Mouse (Mus musculus) kidney, adult 18-20 months (tissue): ENCODE data around the gene Ccdc97.

Experiments
- DNase-seq: peaks from one replicate; pipeline ENCODE4 v3.0.0; 2021

Ccdc97 gene

DNA sequence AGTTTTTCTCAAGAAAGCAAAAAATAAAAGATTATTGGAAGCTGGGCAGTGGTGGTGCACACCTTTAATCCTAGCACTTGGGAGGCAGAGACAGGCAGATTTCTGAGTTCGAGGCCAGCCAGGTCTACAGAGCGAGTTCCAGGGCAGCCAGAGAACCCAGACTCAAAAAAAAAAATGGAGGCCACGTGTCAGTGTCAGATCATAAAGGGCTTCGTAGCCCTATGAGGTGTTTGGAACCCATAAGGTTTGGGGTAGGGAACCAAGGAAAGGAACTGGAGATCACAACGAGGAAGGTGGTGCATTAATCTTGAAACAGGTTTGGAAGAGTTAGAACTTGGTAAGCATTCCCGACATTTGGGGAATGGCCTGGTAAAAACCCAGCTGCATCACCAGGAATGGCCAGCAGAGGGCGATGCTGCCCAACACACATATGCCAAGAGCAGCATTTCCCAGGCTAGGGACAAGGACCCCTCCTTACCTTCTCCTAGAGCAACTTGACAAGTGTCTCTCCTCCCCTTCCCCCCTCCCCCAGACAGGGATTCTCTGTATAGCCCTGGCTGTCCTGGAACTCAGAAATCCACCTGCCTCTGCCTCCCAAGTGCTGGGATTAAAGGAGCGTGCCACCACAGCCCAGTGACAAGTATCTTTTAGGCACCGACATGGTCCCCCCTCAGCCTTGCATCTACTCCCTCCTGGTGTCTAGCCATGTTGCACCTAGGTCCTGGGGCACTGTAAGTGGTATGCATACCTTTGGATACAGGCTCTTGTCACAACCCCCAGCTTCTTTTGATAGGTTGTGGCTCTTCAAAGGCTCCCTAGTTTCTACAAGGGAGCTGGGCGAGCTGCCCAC, 1.1 kb upstream of the Ccdc97 start:
- peak; percentile 86 for DNase-seq

DNA sequence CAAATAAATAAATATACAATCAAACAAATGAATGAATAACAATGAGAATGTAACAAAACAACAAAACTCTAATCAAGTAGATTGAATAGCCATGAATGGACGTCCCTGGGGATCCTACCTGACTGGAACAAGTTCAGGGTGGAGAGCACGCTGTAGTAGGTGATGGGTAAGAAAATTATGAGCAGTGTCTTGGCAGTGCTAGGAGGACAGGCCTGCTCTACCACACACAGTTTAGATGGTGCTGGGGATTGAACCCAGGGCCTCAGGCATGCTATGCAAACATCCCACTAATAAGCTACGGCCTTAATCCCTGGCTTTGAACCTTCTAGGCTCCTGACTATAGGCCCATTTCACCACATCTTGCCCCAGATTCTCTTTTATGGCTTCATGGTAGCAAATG, 1.4 kb downstream of the Ccdc97 start:
- no peak for DNase-seq

DNA sequence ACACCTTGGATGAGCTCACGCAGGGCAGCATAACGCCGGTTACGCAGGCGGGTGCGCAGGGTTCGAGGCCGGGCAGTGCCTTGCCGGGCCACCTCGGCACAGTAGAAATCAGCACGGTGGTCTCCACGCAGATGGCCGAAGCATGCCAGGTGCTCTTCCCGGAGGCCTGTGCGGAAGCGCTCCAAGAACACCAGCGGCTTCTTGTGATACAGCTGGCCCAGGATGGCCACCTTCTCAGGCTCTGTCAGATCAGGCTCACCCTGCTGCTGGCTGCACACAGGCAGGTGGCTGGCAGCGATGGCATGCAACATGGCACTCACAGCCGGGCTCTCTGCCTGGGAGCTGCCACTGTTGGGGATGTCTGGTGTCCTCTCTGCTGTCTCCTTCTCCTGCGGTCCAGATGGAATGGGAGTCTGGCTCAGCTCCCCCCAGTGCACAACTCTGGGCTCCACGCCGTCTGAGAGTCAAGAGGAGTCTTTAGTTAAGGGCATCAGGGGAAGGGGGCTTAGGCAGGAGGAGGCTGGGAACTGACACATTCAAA, 3.1 kb downstream of the Ccdc97 start:
- DNase-seq = no peak

DNA sequence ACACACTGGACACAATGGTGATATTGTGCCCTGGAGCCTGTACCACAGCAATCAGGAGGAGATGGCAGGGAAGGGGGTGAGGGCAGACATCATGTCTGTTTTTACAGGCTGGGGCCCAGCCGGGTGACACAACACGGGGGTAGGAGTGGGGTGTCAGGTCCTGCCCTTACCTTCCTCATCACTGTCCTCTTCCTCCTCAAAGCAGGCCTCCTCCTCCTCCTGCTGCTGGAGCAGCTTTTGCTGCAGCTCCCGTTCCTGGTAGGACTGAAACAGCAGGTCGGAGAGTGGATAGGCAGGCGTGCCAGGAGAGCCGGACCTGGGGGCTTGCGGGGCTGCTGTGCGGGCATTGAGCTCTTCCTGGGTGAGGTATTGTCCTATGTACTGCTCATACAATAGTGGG, 4.3 kb downstream of the Ccdc97 start:
- DNase-seq = no peak

DNA sequence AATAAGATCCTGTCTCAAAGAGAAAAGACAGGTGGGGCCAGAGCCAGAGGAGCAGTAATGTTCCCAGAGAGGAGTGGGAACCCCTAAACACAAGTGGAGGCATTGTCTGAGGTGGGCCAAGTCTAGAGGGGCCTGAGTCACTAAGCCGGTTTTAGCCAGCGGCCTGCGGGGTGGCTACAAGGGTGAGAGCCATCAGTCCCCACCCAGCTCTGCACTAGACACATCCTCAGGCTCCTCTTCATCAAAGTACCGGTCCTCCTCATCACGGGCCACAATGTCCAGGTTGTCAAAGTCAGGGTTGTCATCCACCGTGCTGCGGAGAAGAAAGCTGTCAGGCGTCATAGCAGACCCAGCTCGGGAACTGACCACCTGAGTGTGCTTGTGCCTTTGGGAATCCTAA, 6.1 kb downstream of the Ccdc97 start:
- DNase-seq = no peak

DNA sequence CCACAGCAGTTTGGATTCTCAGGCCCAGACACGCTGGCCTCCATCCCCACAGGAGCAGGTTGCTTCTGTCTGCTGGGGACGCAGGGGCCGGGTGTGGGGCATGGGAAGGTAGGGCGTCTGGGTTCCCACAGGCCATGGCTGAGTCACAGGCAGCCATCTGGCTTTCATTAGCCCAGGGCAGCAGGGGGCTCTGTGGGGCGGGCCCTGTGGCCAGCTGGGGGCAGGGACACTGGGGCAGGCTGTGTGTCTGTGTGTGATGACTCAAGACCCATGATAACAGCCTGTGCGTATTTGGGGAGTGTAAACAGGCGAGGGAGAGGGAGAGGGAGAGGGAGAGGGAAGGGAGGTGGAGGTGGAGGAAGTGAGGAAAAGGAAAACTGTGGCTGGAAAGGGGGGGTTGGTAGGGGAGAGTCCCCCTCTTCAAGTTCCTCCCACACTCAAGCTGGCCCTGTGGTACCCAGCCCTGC, 7.1 kb downstream of the Ccdc97 start:
- no peak for DNase-seq

DNA sequence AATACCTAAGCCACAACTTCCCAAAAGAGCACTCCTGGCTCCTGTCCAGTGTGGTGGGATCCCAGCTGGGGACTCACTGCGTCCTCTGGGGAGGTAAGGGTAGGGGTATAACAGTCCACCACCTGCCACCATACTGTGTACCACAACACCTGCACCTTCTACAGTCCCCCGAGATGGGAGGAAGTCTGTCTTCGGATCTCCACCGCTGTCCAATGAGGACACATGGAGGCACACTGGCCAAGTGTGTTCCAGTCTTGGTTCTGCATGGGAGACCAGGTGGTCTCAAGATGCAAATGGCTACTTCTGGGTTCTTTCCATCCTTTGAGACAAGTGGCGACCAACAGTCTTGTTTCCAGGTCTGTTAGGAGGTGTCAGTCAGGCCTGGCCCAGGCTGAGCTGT, 7.7 kb downstream of the Ccdc97 start:
- DNase-seq = no peak

DNA sequence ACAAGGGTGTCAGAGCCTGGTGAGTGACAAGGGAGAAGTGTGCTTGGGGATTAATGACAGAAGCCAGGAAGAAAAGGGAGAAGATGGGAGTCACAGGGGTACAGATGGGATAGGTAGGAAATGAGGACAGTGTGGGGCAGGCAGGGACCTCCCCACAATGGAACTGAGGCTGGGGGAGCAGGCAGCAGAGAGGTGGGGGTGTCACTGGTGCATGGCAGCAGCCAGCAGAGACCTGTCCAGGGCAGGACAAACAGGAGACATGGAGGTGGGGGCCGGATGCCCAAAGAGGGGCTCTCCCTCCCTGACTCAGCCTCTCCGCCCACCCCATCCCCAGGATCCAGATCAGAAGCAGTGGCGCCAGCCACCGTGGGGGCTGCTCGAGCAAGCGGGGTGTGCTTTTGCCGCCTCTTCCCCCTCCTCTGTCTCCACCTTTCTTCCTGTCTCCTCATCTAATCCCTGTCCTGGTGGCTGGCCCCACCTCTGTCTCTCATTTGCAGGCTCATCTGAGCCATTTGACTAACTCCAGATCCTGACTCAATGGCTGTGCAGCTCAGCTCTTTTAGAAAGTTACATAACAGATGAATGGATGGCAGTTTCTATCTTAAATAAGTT, 8.3 kb downstream of the Ccdc97 start:
- no peak for DNase-seq

DNA sequence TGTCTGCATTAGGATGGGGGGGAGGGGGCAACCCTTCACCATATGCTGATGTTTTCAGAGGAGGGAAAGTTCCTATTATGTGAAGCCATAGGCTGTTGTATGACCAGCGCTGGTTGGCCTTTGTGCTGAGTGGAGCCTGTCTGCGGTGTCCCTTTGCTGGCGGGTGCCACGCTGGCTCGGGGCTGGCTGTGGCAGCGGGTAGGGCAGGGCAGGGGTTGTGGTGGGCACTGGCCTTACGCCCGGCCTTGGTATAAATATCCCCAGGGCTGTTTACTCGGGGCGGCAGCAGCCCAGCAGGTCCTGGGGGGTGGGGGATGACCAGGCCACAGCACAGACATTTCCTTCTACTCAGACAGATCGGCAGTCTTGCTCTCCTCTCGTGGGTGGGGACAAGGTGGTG, 8.9 kb downstream of the Ccdc97 start:
- DNase-seq = no peak

DNA sequence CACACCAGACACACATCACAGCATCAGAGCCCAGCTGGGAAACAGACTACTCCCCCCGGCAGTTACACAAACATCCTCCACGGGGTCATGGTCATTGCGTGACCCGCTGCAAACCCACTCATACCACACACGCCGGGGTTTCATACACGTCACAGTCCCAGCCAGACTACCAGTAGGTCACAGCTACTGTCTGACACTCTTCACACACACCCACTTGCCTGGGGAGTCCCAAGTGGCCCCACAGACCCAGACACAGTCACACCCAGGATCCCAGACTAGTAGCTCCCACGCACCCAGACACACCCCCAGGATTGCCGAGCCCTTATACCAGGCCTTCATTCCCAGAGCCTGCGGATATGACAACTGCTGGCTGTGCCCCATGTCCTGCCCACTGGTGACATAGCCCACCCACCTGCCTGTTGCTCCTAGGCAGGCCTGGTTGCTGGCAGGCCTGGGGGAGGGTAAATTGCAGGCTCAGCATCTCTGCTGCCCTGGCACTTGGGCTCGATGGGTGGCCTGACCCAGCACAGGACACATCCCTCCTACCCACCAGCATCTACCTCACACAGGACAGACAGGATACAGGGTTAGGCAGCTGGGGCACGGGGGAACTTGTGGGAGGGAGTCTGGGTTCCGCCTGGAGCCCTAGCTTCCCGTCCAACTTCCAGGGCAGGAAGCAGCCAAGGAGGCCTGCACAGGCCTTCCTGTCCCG, 11.2 kb downstream of the Ccdc97 start:
- peak; percentile 40 for DNase-seq

DNA sequence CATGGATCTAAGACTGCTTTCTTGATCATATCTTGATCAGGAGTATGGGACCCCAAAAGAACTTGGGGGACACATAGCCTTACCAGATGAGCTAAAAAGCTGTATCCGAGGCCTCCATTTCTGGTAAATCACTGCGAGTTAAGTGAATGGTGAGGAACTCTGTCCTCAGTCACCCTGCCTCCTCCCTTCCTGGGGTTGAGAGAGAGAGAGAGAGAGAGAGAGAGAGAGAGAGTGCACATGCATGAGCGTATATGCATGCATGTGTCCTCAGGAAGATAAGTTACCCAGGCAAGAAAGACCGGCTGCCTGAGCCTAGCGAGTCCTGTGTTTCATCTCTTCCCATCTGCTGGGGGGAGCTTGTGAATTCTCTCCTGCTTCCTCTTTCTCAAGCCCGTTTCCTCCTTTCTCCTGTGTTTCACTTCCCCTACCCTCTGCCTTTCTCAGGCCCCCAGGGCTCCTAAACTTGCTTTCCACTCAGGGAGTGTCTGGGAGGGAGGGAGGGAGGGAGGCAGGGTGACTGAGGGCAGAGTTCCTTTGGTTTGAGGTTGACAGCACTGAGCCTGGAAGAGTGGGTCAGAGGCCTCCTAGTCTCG, 12.2 kb downstream of the Ccdc97 start:
- no peak for DNase-seq

DNA sequence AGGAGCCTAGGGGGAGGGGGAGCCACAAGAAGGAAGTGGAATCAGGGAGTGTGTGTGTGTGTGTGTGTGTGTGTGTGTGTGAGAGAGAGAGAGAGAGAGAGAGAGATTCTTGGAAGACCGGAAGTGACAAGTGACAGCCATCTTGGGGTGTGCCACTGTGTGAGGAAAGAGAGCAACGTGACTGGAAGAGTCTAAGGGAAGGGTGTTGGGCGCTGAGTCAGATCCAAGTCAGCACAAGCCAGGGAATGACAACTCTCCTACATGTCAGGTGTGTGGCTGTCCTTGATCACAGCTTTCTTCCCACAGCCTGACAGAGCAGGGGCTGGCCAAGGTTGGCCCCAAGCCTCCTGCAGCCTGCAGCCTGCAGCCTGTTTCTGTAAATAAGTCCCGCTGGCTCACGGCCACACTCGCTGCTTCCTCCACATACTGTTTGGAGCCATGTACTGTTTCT, 13.1 kb downstream of the Ccdc97 start:
- no peak for DNase-seq

DNA sequence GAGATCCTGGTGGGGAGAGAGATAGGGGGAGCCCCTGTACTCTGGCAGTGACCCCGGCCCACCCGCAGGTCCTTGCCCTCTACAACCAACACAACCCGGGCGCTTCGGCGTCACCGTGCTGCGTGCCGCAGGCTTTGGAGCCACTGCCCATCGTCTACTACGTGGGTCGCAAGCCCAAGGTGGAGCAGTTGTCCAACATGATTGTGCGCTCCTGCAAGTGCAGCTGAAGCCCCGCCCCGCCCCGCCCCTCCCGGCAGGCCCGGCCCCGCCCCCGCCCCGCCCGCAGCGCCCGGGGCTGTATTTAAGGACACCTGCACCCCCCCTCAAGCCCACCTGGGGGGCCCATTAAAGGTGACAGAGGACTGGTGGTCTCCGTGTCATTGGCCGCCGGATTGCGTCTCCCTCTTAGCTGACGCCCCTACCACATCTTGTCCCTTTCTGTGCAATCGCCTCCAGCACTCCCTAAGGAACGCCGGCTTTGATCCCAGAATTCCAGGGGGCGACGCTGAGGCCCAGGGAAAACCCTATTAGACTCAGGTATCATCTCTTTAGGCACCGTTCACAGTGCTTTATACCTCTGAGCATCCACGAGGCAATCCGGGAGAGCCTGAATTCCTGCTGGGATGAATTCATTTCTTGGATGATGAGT, 14.0 kb downstream of the Ccdc97 start:
- DNase-seq = no peak

DNA sequence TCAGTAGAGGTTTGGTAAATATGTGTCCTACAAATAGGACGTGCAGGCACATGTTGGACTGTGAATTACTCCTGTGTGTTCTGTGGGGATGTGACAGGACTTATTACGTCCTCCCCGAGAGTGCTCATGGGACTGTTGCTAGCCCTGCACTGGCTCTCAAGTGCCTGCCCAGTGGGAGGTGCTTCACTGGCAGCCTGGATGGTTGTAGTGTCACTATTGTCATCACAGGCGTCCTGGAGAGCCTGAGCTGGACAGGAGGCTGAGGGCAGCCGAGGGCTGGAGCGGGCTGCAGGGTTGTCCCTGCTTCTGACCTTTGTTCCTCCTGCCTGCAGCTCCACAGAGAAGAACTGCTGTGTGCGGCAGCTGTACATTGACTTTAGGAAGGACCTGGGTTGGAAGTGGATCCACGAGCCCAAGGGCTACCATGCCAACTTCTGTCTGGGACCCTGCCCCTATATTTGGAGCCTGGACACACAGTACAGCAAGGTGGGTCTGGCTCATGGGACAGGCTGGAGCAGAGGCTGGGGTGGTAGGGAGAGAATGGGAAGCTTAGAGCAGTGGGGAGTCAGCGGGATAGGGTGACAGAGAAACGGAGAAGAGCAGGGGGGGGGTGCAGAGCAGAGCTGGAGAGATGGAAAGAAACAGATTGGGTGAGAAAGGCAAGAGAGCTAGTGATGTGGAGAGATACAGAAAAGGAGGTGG, 14.9 kb downstream of the Ccdc97 start:
- DNase-seq = no peak

DNA sequence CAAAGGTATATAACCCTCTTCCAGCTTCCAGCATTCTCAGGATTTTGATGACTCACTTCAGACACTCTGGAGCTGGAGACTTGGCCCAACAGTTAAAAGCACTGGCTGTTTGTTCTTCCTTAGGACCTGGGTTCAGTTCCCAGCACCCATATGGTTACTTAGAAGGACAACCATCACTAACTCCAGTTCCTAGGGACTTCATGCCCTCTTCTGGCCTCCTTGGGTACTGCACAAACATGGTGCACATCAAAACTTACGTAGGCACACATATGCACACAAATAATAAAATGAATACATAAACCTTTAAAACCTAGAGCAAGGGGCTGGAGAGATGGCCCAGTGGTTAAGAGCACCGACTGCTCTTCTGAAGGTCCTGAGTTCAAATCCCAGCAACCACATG, 16.5 kb downstream of the Ccdc97 start:
- no peak for DNase-seq

DNA sequence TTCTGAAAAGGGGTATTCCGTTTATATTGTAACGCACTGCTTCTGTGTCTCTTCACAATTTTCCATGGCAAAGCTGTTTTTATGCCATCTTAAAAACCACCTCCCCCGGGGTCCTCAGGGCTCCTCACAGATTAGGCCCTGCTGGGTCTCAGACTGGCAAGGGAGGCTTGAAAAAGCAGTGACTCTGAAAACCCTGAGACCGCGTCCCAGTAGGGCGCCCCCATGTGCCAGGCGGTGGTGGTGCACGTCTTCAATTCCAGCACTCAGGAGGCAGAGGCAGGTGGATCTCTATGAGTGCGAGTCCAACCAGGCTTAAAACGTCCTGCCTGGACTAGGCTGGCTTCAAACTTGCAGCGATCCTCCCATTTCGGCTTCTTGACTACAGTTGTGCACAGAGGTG, 18.2 kb downstream of the Ccdc97 start:
- no peak for DNase-seq

DNA sequence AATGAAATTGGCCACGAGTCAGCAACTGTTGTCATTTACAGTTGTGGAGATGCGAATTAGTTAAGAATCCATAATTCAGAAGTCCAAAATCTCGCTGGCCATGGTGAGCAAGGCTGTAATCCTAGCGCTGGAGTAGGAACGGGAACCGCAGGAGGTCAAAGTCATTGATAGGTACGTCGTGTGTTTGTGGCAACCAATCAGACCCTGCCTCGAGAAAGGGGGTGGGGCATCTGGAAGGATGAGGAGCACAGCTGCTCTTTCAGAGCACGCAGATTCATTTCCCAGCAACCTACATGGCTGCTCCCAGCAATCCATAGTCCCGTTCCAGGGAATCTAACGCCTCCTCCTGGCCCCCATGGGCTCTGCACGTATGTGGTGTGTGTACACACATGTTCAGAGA, 19.0 kb downstream of the Ccdc97 start:
- DNase-seq = no peak

DNA sequence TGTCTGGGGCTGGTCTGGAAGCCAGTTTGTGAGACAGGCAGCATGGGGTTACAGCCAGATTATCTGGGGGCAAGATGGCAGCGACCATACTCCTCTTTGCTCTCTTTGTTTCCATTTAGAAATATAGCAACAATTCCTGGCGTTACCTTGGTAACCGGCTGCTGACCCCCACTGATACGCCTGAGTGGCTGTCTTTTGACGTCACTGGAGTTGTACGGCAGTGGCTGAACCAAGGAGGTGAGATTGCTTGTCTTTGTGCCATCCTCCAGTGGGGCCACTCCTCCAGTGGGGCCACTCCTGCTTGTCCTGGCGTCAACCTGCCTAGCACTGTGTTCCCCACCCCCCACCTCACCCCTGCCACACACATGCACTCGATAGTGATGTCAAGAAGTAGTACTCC, 24.8 kb downstream of the Ccdc97 start:
- no peak for DNase-seq

DNA sequence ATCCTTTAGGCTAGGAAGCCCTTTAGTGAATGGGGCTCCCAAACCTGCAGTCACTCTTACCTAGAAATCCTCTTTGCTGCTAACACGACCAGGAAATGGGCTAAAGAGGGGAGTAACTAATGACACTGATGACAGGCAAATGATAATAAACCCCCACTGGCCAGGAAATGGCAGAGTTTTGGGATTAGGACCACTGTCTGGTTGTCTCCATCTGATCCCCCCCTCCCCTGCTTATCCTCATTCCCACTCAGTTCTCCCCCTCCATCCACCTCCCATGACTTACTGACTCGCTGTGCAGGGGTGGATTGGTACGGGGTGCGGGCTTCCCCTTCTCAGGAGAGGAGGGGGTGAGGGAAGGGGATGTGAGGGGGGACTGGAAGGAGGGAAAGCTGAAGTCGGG, 28.8 kb downstream of the Ccdc97 start:
- DNase-seq = no peak

DNA sequence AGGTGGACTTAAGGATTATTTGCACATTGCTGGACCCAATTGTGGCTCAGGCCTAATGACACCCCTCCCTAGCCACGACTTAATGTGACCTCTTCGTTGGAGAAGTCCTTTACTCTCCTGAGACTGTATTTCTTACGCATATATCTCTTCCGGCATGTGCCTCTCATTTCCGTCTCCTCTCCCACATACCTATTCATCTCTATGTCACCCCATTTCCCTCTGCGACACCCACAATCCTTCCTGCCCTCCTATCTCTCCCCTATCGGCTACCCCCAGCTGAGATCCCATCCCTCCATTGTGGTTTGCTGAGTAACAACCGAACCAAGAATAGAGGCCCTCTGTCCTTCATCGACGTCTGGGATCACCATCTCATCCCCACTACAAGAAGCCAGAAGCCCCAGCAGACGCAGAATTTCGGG, 29.3 kb downstream of the Ccdc97 start:
- DNase-seq = no peak

DNA sequence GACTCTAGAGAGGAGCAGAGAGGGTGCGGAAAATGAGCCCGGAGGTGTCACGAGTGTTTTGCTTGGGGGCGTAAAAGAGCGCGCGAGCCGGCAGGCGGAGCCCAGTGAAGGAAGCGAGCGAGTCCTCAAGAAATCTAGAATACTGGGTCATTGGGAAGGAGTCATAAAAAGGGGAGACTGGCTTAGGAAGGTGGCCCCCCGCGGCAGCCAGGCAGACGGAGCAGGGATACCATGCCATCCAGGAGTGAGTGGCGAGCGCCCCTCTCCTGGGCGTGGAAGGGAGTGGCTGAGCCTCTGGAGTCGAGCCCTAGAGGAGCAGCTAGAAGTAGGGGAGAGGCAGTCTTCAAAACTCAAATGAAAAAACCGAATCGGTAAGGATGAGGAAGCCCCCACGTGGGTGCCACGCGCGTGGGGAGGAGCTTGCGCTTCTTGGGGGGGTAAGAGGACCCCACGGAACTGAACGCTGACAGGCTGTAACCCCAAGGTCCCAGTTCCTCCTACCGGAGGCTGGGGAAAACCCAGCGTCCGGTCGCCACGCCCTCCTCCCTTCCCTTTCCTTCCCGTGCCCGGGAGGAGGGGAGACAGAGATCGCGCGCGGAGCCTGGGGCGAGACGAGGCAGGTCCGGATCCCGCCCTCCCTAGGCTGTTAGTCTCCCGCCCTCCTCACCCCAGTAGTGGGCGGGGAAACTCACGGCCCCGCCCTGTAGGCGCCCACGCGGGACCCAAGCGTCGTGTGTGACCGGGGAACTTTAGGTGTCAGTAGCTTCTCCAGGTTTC, 29.9 kb downstream of the Ccdc97 start:
- DNase-seq = peak; percentile 76
